Mouse (Mus musculus) megakaryocyte, embryonic 14.5 days (primary cell): ENCODE measurements at regions not wholly inside any gene's neighbourhood (a gene's known extent, or its start where the extent isn't known, plus 50 kb on each side); places are given as distances from the start of the nearest gene placed in this dataset.

ENCODE experiments used
- FLI1 ChIP-seq: IDR thresholded peaks from 2 replicates; pipeline ENCODE4 v1.6.1; 2012; ENCODE audit warnings: low read length, inconsistent platforms, mixed read lengths
- GATA1 ChIP-seq: IDR thresholded peaks from 3 replicates; pipeline ENCODE4 v1.6.1; 2012; ENCODE audit warnings: mixed read lengths, low read length, inconsistent platforms, borderline replicate concordance

- TF ChIP-seq GATA1: no peak
- no peak for TF ChIP-seq FLI1
Measured at GRCm38 (mm10) chr10:96786903-96787571, 170.2 kb downstream of the Btg1 start.
